Mouse (Mus musculus) c-Kit-positive CD71-positive TER-119-negative erythroid progenitor cells, embryonic 14.5 days (primary cell): ENCODE results near the gene Fam122c.
"Not testable (repeated sequence)": the region's sequence is repeated elsewhere in the genome, so short reads cannot be mapped to it uniquely, and the experiment has no call there.

Source experiments
- DNase-seq: peaks from one replicate; pipeline ENCODE4 v3.0.0-alpha.2; 2013; ENCODE audit warnings: low read depth

Gene Fam122c

GRCm38 (mm10) chrX:53273124-53273523 lies at the start of gene Fam122c:
TSS of gene Fam122c (plus strand) at chrX:53273424.
- no peak for DNase-seq

- no peak for DNase-seq
Measured at GRCm38 (mm10) chrX:53224353-53224944, 48.8 kb upstream of the Fam122c start.

GRCm38 (mm10) chrX:53231965-53232364 lies 41.3 kb upstream of the Fam122c start:
- no peak for DNase-seq

- no peak for DNase-seq
Measured at GRCm38 (mm10) chrX:53233689-53234088, 39.5 kb upstream of the Fam122c start.

- no peak for DNase-seq
Measured at GRCm38 (mm10) chrX:53236404-53236803, 36.8 kb upstream of the Fam122c start.

- DNase-seq, result no peak
Measured at GRCm38 (mm10) chrX:53237971-53238370, 35.3 kb upstream of the Fam122c start.

GRCm38 (mm10) chrX:53240011-53240410 lies 33.2 kb upstream of the Fam122c start, which contains the start of gene Plac1:
TSS of gene Plac1 (minus strand) at chrX:53240111.
- no peak for DNase-seq

GRCm38 (mm10) chrX:53255195-53255594 lies 18.0 kb upstream of the Fam122c start:
- no peak for DNase-seq

- DNase-seq, result no peak
Measured at GRCm38 (mm10) chrX:53266186-53266585, 7.0 kb upstream of the Fam122c start.

GRCm38 (mm10) chrX:53268856-53269255 lies 4.4 kb upstream of the Fam122c start:
- DNase-seq, result peak; percentile 37

- DNase-seq, result peak; percentile 80
Measured at GRCm38 (mm10) chrX:53269289-53270062, 3.7 kb upstream of the Fam122c start, which contains the start of gene Fam122b. TSS of gene Fam122b (minus strand) at chrX:53269805.

- DNase-seq, result no peak
Measured at GRCm38 (mm10) chrX:53270063-53270432, 3.2 kb upstream of the Fam122c start.

- DNase-seq, result not testable (repeated sequence)
Measured at GRCm38 (mm10) chrX:53271628-53272027, 1.6 kb upstream of the Fam122c start.

GRCm38 (mm10) chrX:53287924-53288323 lies 14.7 kb downstream of the Fam122c start:
- DNase-seq, result no peak

- DNase-seq, result no peak
Measured at GRCm38 (mm10) chrX:53320564-53320963, 47.3 kb downstream of the Fam122c start.

- no peak for DNase-seq
Measured at GRCm38 (mm10) chrX:53321111-53321510, 47.9 kb downstream of the Fam122c start.

GRCm38 (mm10) chrX:53330396-53330795 lies 57.2 kb downstream of the Fam122c start:
- DNase-seq, result no peak

- DNase-seq, result no peak
Measured at GRCm38 (mm10) chrX:53337355-53337754, 64.1 kb downstream of the Fam122c start.

- peak; percentile 16 for DNase-seq
Measured at GRCm38 (mm10) chrX:53341531-53341930, 68.3 kb downstream of the Fam122c start.

- DNase-seq, result no peak
Measured at GRCm38 (mm10) chrX:53348374-53348773, 75.2 kb downstream of the Fam122c start.

- DNase-seq, result no peak
Measured at GRCm38 (mm10) chrX:53364668-53365383, 91.6 kb downstream of the Fam122c start.

GRCm38 (mm10) chrX:53369534-53370365 lies 96.5 kb downstream of the Fam122c start:
- peak; percentile 55 for DNase-seq
